Mouse (Mus musculus): ENCODE measurements around the gene Tbx6. TPM values are rescaled to one million over a fixed set of nuclear protein-coding genes. Genes with fewer than 3 reads are reported as not detected.

Gene Tbx6
- polyA plus RNA-seq (2014; fragmentation: Nextera tagmentation; extraction: Ambion mirVana), result 0.25 and 0.79 TPM in 2 replicates

DNA sequence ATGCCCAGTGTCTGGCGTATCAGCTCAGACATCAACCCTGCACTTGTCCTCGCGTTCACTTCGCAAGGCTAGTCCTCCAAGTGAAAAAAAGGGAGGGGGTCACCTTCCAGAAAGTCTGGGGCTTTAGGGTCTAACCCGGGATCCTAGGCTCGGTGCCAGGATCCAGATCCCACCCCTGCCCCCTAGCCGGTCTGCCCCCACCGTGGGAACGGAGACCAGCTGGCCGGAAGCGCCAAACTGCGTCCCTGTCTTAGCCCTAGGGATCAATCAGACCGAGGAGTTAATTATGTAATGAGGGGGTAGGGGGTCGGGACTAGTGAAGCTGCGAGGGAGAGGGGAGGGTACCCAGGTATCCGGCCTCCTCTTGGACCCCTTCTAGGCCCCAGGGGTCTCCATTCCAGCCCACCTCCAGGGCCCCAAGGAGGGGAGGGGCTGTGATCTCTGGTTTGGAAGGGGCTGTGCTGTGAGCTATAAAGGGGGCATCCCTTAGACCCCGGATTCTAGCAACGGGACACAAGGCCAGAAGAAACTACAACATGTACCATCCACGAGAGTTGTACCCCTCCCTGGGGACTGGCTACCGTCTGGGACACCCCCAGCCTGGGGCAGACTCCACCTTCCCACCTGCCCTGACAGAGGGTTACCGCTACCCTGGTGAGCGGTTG, at the start of gene Tbx6:
Gene Tbx6, plus strand, starts transcription at position 513 of the 665 bp plus-strand sequence.
- peaks cover 5% of the 10 kb centered on the region for H3K4me1 ChIP-seq (replicated peaks; ENCODE audit: control insufficient read depth, insufficient read depth, low read length)
- H3K27me3 ChIP-seq (ENCODE audit: control insufficient read depth, insufficient read depth, low read length), result no peaks in the 10 kb centered on the region
- no peaks in the 10 kb centered on the region for H3K9me3 ChIP-seq (ENCODE audit: control insufficient read depth, low read length)
- H3K4me2 ChIP-seq (replicated peaks; ENCODE audit: low read depth, low read length), result peak within 1 kb of the TSS; percentile 92
- peak within 1 kb of the TSS; percentile 43 for H3K4me3 ChIP-seq (ENCODE audit: low read depth, low read length)
- ATAC-seq (ENCODE audit: low FRiP score), result peak; percentile 30
- peak within 1 kb of the TSS; percentile 77 for H3K27ac ChIP-seq (ENCODE audit: low read depth, low read length)
- WGBS, result 7% methylated on average over 22 of the region's 22 CpGs
- DNase-seq (ENCODE audit: low spot score), result no peak
- H3K9ac ChIP-seq (ENCODE audit: low read depth, low read length), result peak within 1 kb of the TSS; percentile 34
- peaks cover 7% of the 10 kb centered on the region; the same call in 1 of the 2 replicates for H3K36me3 ChIP-seq (ENCODE audit: control insufficient read depth, insufficient read depth, low read length)

DNA sequence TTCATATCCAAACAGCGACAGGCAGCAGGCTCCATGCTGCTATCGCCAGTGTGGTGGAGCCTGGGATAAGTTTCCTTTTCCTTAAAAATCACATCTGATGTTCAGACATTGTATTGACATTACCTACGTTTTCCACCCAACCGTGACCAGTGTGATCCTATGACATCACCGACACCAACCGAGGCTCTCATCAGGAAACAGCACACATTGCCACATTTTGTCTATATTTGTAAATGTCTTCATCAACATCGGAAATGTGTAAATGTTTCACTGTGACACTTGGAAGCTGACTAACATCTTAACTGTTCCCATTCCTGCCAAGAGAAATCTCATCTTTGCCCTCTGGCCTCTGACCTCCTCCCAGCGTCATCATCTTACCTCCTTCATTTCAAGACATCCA, 45.2 kb upstream of the Tbx6 start:
- Histone ChIP-seq H3K4me3 (ENCODE audit: low read depth, low read length) (no peak overlapping the region), H3K27me3 (ENCODE audit: control insufficient read depth, insufficient read depth, low read length) (no peaks in the 10 kb centered on the region), H3K9ac (ENCODE audit: low read depth, low read length) (no peak overlapping the region), H3K4me2 (replicated peaks; ENCODE audit: low read depth, low read length) (no peak overlapping the region), H3K27ac (ENCODE audit: low read depth, low read length) (no peak overlapping the region), H3K36me3 (ENCODE audit: control insufficient read depth, insufficient read depth, low read length) (no peaks in the 10 kb centered on the region), H3K4me1 (replicated peaks; ENCODE audit: control insufficient read depth, insufficient read depth, low read length) (no peaks in the 10 kb centered on the region), H3K9me3 (ENCODE audit: control insufficient read depth, low read length) (no peaks in the 10 kb centered on the region)
- WGBS, result 83% methylated on average over 8 of the region's 8 CpGs
- no peak for DNase-seq (ENCODE audit: low spot score)
- no peak for ATAC-seq (ENCODE audit: low FRiP score)

DNA sequence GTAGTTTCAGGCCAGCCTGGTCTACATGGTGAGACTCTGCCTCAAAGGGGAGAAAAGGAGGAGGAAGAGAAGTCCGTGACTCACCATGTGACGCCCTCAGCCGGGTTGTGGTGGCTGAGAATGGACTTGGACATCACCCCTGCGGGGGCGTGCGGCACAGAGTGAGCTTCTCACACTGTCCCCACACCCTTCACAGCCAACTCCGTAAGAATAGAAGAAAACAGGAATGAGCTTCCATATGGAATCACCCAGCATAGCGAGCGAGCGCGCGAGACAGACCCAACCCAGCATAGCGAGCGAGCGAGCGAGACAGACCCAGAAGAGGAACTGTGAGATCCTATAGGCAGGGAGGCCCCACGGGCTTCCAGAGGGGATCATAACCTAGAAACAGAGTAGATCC, 41.7 kb upstream of the Tbx6 start:
- H3K36me3 ChIP-seq (ENCODE audit: control insufficient read depth, insufficient read depth, low read length), result no peaks in the 10 kb centered on the region
- H3K27me3 ChIP-seq (ENCODE audit: control insufficient read depth, insufficient read depth, low read length), result no peaks in the 10 kb centered on the region
- no peak overlapping the region for H3K27ac ChIP-seq (ENCODE audit: low read depth, low read length)
- no peak for DNase-seq (ENCODE audit: low spot score)
- H3K4me1 ChIP-seq (replicated peaks; ENCODE audit: control insufficient read depth, insufficient read depth, low read length), result no peaks in the 10 kb centered on the region
- H3K9ac ChIP-seq (ENCODE audit: low read depth, low read length), result no peak overlapping the region
- WGBS, result 89% methylated on average over 17 of the region's 17 CpGs
- H3K9me3 ChIP-seq (ENCODE audit: control insufficient read depth, low read length), result no peaks in the 10 kb centered on the region
- no peak for ATAC-seq (ENCODE audit: low FRiP score)
- H3K4me2 ChIP-seq (replicated peaks; ENCODE audit: low read depth, low read length), result no peak overlapping the region
- no peak overlapping the region for H3K4me3 ChIP-seq (ENCODE audit: low read depth, low read length)

DNA sequence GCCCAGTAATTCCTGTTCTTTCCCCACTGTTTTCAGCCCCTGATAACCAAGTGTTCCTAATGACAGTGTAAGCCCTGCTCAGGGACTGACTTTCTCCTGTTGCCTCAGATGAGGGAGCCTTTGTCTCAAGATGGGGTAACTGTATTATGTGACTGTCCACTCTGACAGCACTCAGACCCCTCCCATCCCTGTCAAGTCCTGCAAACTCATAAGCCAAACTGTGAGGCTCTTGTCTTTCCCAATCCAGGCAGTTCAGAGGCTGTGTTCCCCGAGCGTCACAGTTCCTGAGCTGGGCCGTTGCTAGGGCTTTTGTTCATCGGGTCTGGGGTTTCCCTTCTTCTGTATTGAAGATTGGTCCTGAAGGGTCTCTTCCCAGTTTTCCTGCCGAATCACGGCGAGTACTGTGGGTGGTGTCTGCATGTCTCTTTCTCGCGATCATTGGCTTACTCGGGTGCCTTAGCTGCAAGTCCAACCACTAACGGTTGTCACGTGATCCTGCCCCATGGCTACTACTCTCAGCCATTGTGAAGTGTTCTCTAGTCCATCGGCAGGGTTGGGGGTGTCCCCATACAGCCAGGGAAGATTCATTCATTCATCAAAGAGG, 41.0 kb upstream of the Tbx6 start:
- no peaks in the 10 kb centered on the region for H3K36me3 ChIP-seq (ENCODE audit: control insufficient read depth, insufficient read depth, low read length)
- no peaks in the 10 kb centered on the region for H3K27me3 ChIP-seq (ENCODE audit: control insufficient read depth, insufficient read depth, low read length)
- no peak for ATAC-seq (ENCODE audit: low FRiP score)
- no peak for DNase-seq (ENCODE audit: low spot score)
- H3K4me1 ChIP-seq (replicated peaks; ENCODE audit: control insufficient read depth, insufficient read depth, low read length), result no peaks in the 10 kb centered on the region
- no peak overlapping the region for H3K4me2 ChIP-seq (replicated peaks; ENCODE audit: low read depth, low read length)
- H3K27ac ChIP-seq (ENCODE audit: low read depth, low read length), result no peak overlapping the region
- H3K9ac ChIP-seq (ENCODE audit: low read depth, low read length), result no peak overlapping the region
- no peak overlapping the region for H3K4me3 ChIP-seq (ENCODE audit: low read depth, low read length)
- H3K9me3 ChIP-seq (ENCODE audit: control insufficient read depth, low read length), result no peaks in the 10 kb centered on the region
- 76% methylated on average over 13 of the region's 13 CpGs for WGBS

DNA sequence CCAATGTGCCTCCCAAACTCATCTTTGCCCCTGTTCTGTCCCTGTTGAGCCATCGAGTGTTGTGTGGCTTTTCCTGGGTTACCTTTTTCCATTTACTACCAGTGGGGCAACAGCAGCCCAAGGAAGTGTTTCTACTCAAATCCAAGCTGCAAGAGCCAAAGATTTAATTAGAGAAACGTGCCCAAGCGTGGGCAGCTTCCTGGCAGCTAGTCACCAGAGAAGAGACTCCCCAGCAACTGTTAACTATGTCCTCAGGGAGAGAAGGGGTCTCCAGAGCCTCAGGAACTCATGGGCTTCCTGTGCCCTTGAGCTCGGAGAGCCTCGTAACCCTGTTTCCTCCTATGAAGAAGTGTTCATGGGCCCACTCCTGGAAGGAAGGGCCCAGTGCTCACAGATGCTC, 40.3 kb upstream of the Tbx6 start:
- Histone ChIP-seq H3K4me2 (replicated peaks; ENCODE audit: low read depth, low read length) (no peak overlapping the region), H3K27me3 (ENCODE audit: control insufficient read depth, insufficient read depth, low read length) (no peaks in the 10 kb centered on the region), H3K9ac (ENCODE audit: low read depth, low read length) (no peak overlapping the region), H3K36me3 (ENCODE audit: control insufficient read depth, insufficient read depth, low read length) (no peaks in the 10 kb centered on the region), H3K9me3 (ENCODE audit: control insufficient read depth, low read length) (no peaks in the 10 kb centered on the region), H3K4me1 (replicated peaks; ENCODE audit: control insufficient read depth, insufficient read depth, low read length) (no peaks in the 10 kb centered on the region), H3K4me3 (ENCODE audit: low read depth, low read length) (no peak overlapping the region), H3K27ac (ENCODE audit: low read depth, low read length) (no peak overlapping the region)
- WGBS, result 88% methylated on average over 5 of the region's 5 CpGs
- no peak for DNase-seq (ENCODE audit: low spot score)
- no peak for ATAC-seq (ENCODE audit: low FRiP score)

DNA sequence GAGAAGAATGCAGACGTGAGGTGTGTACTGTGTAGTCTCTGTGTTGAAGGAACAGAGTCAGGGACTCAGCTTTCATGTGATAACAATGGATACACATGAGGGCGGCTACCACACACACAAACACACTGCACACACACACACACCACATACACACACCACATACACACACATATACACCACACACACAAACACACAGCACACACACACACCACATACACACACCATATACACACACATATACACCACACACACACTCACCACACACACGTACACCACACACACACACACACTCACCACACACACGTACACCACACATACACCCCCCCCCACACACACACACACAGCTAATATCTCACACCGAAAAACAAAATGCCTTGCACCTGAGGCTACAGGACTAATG, 39.8 kb upstream of the Tbx6 start:
- no peaks in the 10 kb centered on the region for H3K36me3 ChIP-seq (ENCODE audit: control insufficient read depth, insufficient read depth, low read length)
- no peak overlapping the region for H3K4me2 ChIP-seq (replicated peaks; ENCODE audit: low read depth, low read length)
- H3K4me3 ChIP-seq (ENCODE audit: low read depth, low read length), result no peak overlapping the region
- H3K9me3 ChIP-seq (ENCODE audit: control insufficient read depth, low read length), result no peaks in the 10 kb centered on the region
- 91% methylated on average over 5 of the region's 5 CpGs for WGBS
- ATAC-seq (ENCODE audit: low FRiP score) (no peak), DNase-seq (ENCODE audit: low spot score) (no peak)
- no peaks in the 10 kb centered on the region for H3K4me1 ChIP-seq (replicated peaks; ENCODE audit: control insufficient read depth, insufficient read depth, low read length)
- no peak overlapping the region for H3K27ac ChIP-seq (ENCODE audit: low read depth, low read length)
- H3K9ac ChIP-seq (ENCODE audit: low read depth, low read length), result no peak overlapping the region
- no peaks in the 10 kb centered on the region for H3K27me3 ChIP-seq (ENCODE audit: control insufficient read depth, insufficient read depth, low read length)

DNA sequence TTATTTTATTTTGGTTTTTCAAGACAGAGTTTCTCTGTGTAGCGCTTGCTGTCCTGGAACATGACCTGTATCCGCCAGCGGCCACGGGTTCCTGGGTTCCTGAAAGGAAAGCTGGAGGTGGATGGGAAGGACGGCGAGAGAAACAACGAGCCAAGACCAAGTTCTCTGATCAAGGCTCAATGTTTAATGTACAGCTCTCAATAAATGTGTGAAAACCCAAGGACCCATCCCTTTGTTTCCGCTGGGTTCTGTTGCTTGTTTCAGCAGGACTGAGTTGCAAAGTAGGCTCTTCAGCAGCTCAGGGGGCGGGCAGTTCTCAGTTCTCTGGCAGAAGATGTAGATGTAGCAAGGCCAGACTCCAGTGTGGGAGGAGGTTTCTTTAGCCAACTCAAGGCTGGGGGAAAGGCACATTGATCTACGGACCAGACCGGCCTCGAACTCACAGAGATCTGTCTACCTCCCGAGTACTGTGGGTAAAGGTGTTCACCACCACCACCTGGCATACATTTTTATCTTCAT, 39.3 kb upstream of the Tbx6 start:
- H3K27ac ChIP-seq (ENCODE audit: low read depth, low read length), result no peak overlapping the region
- DNase-seq (ENCODE audit: low spot score), result no peak
- H3K4me1 ChIP-seq (replicated peaks; ENCODE audit: control insufficient read depth, insufficient read depth, low read length), result no peaks in the 10 kb centered on the region
- H3K9me3 ChIP-seq (ENCODE audit: control insufficient read depth, low read length), result no peaks in the 10 kb centered on the region
- WGBS, result 89% methylated on average over 13 of the region's 13 CpGs
- no peak overlapping the region for H3K4me3 ChIP-seq (ENCODE audit: low read depth, low read length)
- ATAC-seq (ENCODE audit: low FRiP score), result no peak
- H3K27me3 ChIP-seq (ENCODE audit: control insufficient read depth, insufficient read depth, low read length), result no peaks in the 10 kb centered on the region
- no peak overlapping the region for H3K9ac ChIP-seq (ENCODE audit: low read depth, low read length)
- H3K4me2 ChIP-seq (replicated peaks; ENCODE audit: low read depth, low read length), result no peak overlapping the region
- H3K36me3 ChIP-seq (ENCODE audit: control insufficient read depth, insufficient read depth, low read length), result no peaks in the 10 kb centered on the region

DNA sequence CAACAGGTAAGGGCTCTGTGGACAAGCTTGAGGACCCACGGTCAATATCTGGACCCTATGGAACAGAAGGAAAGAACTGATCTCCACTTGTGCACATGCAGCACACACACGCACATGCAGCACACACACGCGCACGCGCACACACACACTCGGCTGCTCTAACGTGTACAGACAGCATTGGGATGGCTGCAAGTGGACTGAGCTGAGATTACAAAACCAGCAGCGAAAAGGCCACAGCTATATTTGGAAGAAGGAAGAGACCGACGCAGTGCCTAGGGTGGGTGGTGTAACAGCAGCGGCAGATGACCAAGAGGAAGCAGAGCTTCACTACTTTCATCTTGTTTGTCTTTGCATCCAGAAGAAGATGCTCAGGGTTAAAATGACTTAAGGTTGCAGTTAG, 35.2 kb upstream of the Tbx6 start:
- H3K9ac ChIP-seq (ENCODE audit: low read depth, low read length), result no peak overlapping the region
- ATAC-seq (ENCODE audit: low FRiP score), result no peak
- 91% methylated on average over 12 of the region's 12 CpGs for WGBS
- DNase-seq (ENCODE audit: low spot score), result no peak
- no peak overlapping the region for H3K27ac ChIP-seq (ENCODE audit: low read depth, low read length)
- H3K9me3 ChIP-seq (ENCODE audit: control insufficient read depth, low read length), result no peaks in the 10 kb centered on the region
- no peaks in the 10 kb centered on the region for H3K36me3 ChIP-seq (ENCODE audit: control insufficient read depth, insufficient read depth, low read length)
- H3K4me2 ChIP-seq (replicated peaks; ENCODE audit: low read depth, low read length), result no peak overlapping the region
- no peak overlapping the region for H3K4me3 ChIP-seq (ENCODE audit: low read depth, low read length)
- H3K4me1 ChIP-seq (replicated peaks; ENCODE audit: control insufficient read depth, insufficient read depth, low read length), result no peaks in the 10 kb centered on the region
- no peaks in the 10 kb centered on the region for H3K27me3 ChIP-seq (ENCODE audit: control insufficient read depth, insufficient read depth, low read length)

DNA sequence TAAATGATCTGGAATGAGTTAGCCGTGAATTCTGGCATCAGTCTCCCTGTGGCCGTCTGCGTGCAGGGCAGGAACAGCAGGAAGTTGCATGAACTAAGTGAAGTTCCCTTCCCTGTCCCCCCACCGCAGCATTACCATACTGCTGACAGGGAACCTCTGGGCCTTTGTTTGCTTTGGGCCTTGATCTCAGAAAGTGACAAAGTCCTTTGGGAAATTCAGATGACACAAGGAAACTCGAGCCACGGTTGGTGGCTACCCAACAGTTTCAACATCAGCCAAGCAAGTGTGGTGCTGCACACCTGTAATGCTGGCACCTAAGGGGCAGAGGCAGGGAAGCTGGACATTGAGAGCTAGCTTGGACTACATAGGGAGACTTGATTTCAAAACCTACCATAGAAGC, 34.5 kb upstream of the Tbx6 start:
- Histone ChIP-seq H3K36me3 (ENCODE audit: control insufficient read depth, insufficient read depth, low read length) (no peaks in the 10 kb centered on the region), H3K27ac (ENCODE audit: low read depth, low read length) (no peak overlapping the region), H3K9ac (ENCODE audit: low read depth, low read length) (no peak overlapping the region), H3K9me3 (ENCODE audit: control insufficient read depth, low read length) (no peaks in the 10 kb centered on the region), H3K27me3 (ENCODE audit: control insufficient read depth, insufficient read depth, low read length) (no peaks in the 10 kb centered on the region), H3K4me2 (replicated peaks; ENCODE audit: low read depth, low read length) (no peak overlapping the region), H3K4me3 (ENCODE audit: low read depth, low read length) (no peak overlapping the region), H3K4me1 (replicated peaks; ENCODE audit: control insufficient read depth, insufficient read depth, low read length) (no peaks in the 10 kb centered on the region)
- no peak for DNase-seq (ENCODE audit: low spot score)
- 41% methylated on average over 6 of the region's 6 CpGs for WGBS
- ATAC-seq (ENCODE audit: low FRiP score), result no peak
